Mouse (Mus musculus) central nervous system, embryonic 18 days (tissue): ENCODE results near the gene Wnt5a. TPM values are rescaled to one million over a fixed set of nuclear protein-coding genes. Genes with fewer than 3 reads are reported as not detected.

Experiments
- polyA plus RNA-seq: library from polyadenylated mRNA; depleted of rRNA; stranded (reverse); fragments of >200 nt; gene quantifications from 2 replicates; pipeline ENCODE4 v1.2.3, GENCODE M21; 2012; rRNA removed

The Wnt5a gene
- 8.9 and 9.4 TPM in 2 replicates for polyA plus RNA-seq

GRCm38 (mm10) chr14:28504101-28505050 lies at the start of gene Wnt5a:
Wnt5a (plus strand) TSS chr14:28504750.

